Mouse (Mus musculus) thymus, adult 2 months (tissue): ENCODE results near the gene Ddx5. TPM values are rescaled to one million over a fixed set of nuclear protein-coding genes. Genes with fewer than 3 reads are reported as not detected.

Experiments used
- DNase-seq: peaks from one replicate; pipeline ENCODE4 v3.0.0; 2021
- H3K27ac ChIP-seq: fragments of 200-500 bp; 2 replicates; pipeline ENCODE4 v1.5.1; 2012; ENCODE audit warnings: low read length, control low read depth; ENCODE audit not compliant: control insufficient read depth, insufficient read depth
- H3K27me3 ChIP-seq: fragments of 200-500 bp; 2 replicates; pipeline ENCODE4 v1.6.1; 2012; ENCODE audit warnings: mild to moderate bottlenecking, low read length, moderate library complexity, mixed read lengths; ENCODE audit not compliant: control insufficient read depth, insufficient read depth
- H3K36me3 ChIP-seq: fragments of 200-500 bp; 2 replicates; pipeline ENCODE4 v1.6.1; 2012; ENCODE audit warnings: mild to moderate bottlenecking, low read length, moderate library complexity; ENCODE audit not compliant: control insufficient read depth, insufficient read depth
- H3K4me1 ChIP-seq: fragments of 200-500 bp; replicated peaks from 2 replicates; pipeline ENCODE4 v1.6.1; 2012; ENCODE audit warnings: low read length; ENCODE audit not compliant: control insufficient read depth, insufficient read depth
- H3K4me3 ChIP-seq: fragments of 200-500 bp; 2 replicates; pipeline ENCODE4 v1.5.1; 2012; ENCODE audit warnings: mild to moderate bottlenecking, low read length, control low read depth, moderate library complexity; ENCODE audit not compliant: control insufficient read depth, insufficient read depth
- CTCF ChIP-seq: fragments of 200-500 bp; IDR thresholded peaks from 2 replicates; pipeline ENCODE4 v1.5.1; 2012; ENCODE audit warnings: mild to moderate bottlenecking, control low read depth, low read length, moderate library complexity, borderline replicate concordance; ENCODE audit not compliant: control insufficient read depth, poor library complexity, insufficient read depth; ENCODE audit errors: extremely low read depth
- POLR2A ChIP-seq: fragments of 200-500 bp; IDR thresholded peaks from 2 replicates; pipeline ENCODE4 v1.6.1; 2012; ENCODE audit warnings: mild to moderate bottlenecking, low read length, control low read depth, moderate library complexity; ENCODE audit not compliant: control insufficient read depth, poor library complexity, insufficient read depth; ENCODE audit errors: extremely low read depth
- WGBS: fragments of 180-500 bp; shearing (Covaris S2); methylation state at CpG from one replicate; pipeline ENCODE4 v1.1.7; 2018; 5-methylcytosine and 5-hydroxymethylcytosine counted together
- polyA plus RNA-seq: library from polyadenylated mRNA; depleted of rRNA; stranded (reverse); fragments of >200 nt; gene quantifications from 2 replicates; pipeline ENCODE4 v1.2.3, GENCODE M21; 2012

Gene Ddx5
- polyA plus RNA-seq, 1 experiment: 722 TPM

- H3K36me3 ChIP-seq: peaks cover 45% of the 10 kb centered on the region
- WGBS: 38% methylated on average over 4 of the region's 4 CpGs
- no peak overlapping the region for H3K4me3 ChIP-seq
- H3K27ac ChIP-seq: no peak overlapping the region
- H3K27me3 ChIP-seq: no peaks in the 10 kb centered on the region
- TF ChIP-seq POLR2A (no peak), CTCF (no peak)
- H3K4me1 ChIP-seq: no peaks in the 10 kb centered on the region; the same call in 1 of the 2 replicates
- peak; percentile 13 for DNase-seq
These were observed 32.0 kb upstream of the Ddx5 start for GRCm38 (mm10) chr11:106820972-106821371.

GRCm38 (mm10) chr11:106820252-106820651 lies 31.3 kb upstream of the Ddx5 start:
- no peaks in the 10 kb centered on the region for H3K27me3 ChIP-seq
- no peak overlapping the region for H3K4me3 ChIP-seq
- no peak overlapping the region for H3K27ac ChIP-seq
- H3K4me1 ChIP-seq: no peaks in the 10 kb centered on the region; the same call in 1 of the 2 replicates
- no peak for DNase-seq
- peaks cover 52% of the 10 kb centered on the region for H3K36me3 ChIP-seq
- no peak for TF ChIP-seq CTCF
- no peak for TF ChIP-seq POLR2A
- WGBS: 94% methylated on average over 6 of the region's 6 CpGs

- DNase-seq: no peak
- Histone ChIP-seq H3K36me3 (peaks cover 57% of the 10 kb centered on the region), H3K4me1 (no peaks in the 10 kb centered on the region; the same call in 1 of the 2 replicates), H3K27ac (no peak overlapping the region), H3K27me3 (no peaks in the 10 kb centered on the region), H3K4me3 (no peak overlapping the region)
- TF ChIP-seq CTCF: no peak
- TF ChIP-seq POLR2A: no peak
- WGBS: 67% methylated on average over 9 of the region's 9 CpGs
These were observed 30.6 kb upstream of the Ddx5 start for GRCm38 (mm10) chr11:106819595-106819994.

- H3K4me3 ChIP-seq: no peak overlapping the region
- DNase-seq: no peak
- no peak overlapping the region for H3K27ac ChIP-seq
- no peak for TF ChIP-seq CTCF
- no peak for TF ChIP-seq POLR2A
- H3K4me1 ChIP-seq: no peaks in the 10 kb centered on the region; the same call in 1 of the 2 replicates
- H3K36me3 ChIP-seq: peaks cover 65% of the 10 kb centered on the region
- H3K27me3 ChIP-seq: no peaks in the 10 kb centered on the region
- WGBS: 88% methylated on average over 9 of the region's 9 CpGs
These were observed 29.4 kb upstream of the Ddx5 start for GRCm38 (mm10) chr11:106818341-106818740.

- DNase-seq: no peak
- no peak for TF ChIP-seq CTCF
- no peak for TF ChIP-seq POLR2A
These were observed 28.8 kb upstream of the Ddx5 start for GRCm38 (mm10) chr11:106817808-106818207.

GRCm38 (mm10) chr11:106817156-106817555 lies 28.2 kb upstream of the Ddx5 start:
- WGBS: 98% methylated on average over 3 of the region's 3 CpGs
- H3K4me1 ChIP-seq: no peaks in the 10 kb centered on the region
- H3K4me3 ChIP-seq: no peak overlapping the region
- H3K27ac ChIP-seq: no peak overlapping the region
- H3K36me3 ChIP-seq: peaks cover 66% of the 10 kb centered on the region
- no peak for DNase-seq
- TF ChIP-seq POLR2A: no peak
- no peak for TF ChIP-seq CTCF
- H3K27me3 ChIP-seq: no peaks in the 10 kb centered on the region

More at GRCm38 (mm10) chr11:106817808-106818207, 28.8 kb upstream of the Ddx5 start:
- no peaks in the 10 kb centered on the region for H3K4me1 ChIP-seq
- H3K36me3 ChIP-seq: peaks cover 65% of the 10 kb centered on the region
- H3K4me3 ChIP-seq: no peak overlapping the region
- no peak overlapping the region for H3K27ac ChIP-seq
- H3K27me3 ChIP-seq: no peaks in the 10 kb centered on the region
- 95% methylated on average over 6 of the region's 6 CpGs for WGBS

- DNase-seq: no peak
- H3K27ac ChIP-seq: no peak overlapping the region
- 96% methylated on average over 7 of the region's 7 CpGs for WGBS
- H3K4me1 ChIP-seq: no peaks in the 10 kb centered on the region
- H3K27me3 ChIP-seq: no peaks in the 10 kb centered on the region
- TF ChIP-seq POLR2A (no peak), CTCF (no peak)
- H3K36me3 ChIP-seq: peaks cover 73% of the 10 kb centered on the region
- H3K4me3 ChIP-seq: no peak overlapping the region
These were observed 27.3 kb upstream of the Ddx5 start for GRCm38 (mm10) chr11:106816316-106816715.
